Mouse (Mus musculus) adrenal gland, adult 2 months (tissue): ENCODE measurements around the gene Rab44. TPM values are rescaled to one million over a fixed set of nuclear protein-coding genes. Genes with fewer than 3 reads are reported as not detected.
A peak's percentile ranks its signal among the peaks of the same experiment; 100 is the strongest.

Source experiments
- DNase-seq: peaks from one replicate; pipeline ENCODE4 v3.0.0; 2021
- polyA plus RNA-seq: library from polyadenylated mRNA; depleted of rRNA; stranded (reverse); fragments of >200 nt; gene quantifications from 2 replicates; pipeline ENCODE4 v1.2.3, GENCODE M21; 2012
- total RNA-seq, 2 experiments: library from RNA; stranded (reverse); gene quantifications; 2 replicates each; pipeline ENCODE4 v1.2.3; 2021

Rab44 gene
- total and polyA plus RNA-seq, 3 experiments, result 0.14 to 0.62 (median 0.31) TPM

- DNase-seq, result no peak
These were observed 21.1 kb downstream of the Rab44 start for GRCm38 (mm10) chr17:29135066-29135465.

DNA sequence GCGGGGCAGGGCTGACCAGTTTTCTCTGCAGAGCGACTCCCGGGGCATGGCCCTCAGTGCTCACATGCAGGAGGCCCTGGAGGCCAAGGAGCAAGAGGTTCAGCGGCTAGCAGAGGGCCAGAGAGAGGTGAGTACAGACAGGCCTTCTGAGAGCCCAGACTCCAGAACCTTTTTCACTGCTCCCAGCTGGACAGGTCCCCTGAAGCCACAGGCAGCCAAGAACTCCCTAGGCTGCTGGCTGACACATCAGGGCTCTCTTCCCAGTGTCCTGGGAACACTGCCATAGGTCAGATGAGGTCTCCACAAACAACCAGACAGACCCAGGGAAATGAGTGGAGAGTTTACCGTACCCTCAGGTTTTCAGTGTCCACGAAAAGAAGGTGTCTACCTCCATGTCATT is 22.3 kb downstream of the Rab44 start:
- DNase-seq, result peak; percentile 86

DNA sequence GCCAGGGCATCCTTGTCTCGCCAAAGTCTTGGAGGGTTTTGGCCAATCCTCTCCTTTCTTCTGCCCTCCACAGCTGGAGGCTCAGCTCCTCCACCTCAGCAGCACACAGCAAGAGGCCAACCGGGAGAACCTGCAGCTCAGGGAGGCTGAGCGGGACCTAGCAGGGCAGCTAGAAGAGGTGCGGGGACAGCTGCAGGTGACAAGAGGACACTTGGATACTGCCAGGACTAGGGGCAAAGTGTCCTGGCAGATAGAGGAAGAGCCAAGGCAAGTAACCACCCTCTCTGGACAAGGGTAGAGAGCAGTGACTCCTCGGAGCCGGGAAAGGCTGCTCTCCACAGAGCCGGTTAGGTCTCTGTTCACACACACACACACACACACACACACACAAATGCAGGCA is 24.0 kb downstream of the Rab44 start:
- no peak for DNase-seq

- no peak for DNase-seq
These were observed 27.6 kb downstream of the Rab44 start for GRCm38 (mm10) chr17:29141577-29141976.

- DNase-seq, result no peak
These were observed 29.3 kb downstream of the Rab44 start for GRCm38 (mm10) chr17:29143266-29143665.

DNA sequence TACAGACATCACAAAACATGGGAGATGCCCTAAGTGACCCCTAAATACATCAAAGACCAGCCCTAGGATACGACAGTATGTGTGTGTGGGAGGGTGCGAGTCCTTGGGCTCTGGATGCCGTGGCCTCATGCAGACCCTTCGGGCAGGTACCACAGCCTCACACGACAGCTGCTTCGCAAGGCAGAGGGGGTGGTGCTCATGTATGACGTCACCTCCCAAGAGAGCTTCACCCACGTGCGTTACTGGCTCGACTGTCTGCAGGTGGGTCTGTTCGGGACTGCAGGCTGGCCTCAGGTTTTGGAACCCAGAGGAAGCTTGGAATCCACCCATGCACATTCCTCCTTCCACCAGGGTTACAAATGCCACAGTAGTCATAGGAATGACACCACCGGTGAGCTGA is 31.2 kb downstream of the Rab44 start:
- DNase-seq, result no peak

DNA sequence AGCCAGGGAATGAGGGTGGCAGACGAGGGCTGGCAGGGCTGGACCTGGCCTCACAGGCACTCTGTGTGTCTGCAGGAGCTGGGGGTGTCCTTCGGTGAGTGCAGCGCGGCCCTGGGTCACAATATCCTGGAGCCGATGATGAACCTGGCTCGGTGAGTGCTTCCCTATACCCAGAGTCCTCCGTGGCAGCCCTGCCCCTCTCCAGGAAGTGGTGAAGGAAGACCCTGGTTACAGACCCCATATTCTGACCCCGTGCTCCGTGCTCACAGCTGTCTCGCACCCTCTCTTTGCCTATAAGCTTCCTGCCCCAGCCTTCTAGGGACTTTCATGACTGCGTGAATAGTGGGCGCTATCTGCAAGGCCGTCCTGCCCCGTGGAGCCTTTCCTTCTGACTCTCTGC is 33.3 kb downstream of the Rab44 start:
- DNase-seq, result no peak

GRCm38 (mm10) chr17:29147773-29148172 is 33.8 kb downstream of the Rab44 start:
- no peak for DNase-seq

DNA sequence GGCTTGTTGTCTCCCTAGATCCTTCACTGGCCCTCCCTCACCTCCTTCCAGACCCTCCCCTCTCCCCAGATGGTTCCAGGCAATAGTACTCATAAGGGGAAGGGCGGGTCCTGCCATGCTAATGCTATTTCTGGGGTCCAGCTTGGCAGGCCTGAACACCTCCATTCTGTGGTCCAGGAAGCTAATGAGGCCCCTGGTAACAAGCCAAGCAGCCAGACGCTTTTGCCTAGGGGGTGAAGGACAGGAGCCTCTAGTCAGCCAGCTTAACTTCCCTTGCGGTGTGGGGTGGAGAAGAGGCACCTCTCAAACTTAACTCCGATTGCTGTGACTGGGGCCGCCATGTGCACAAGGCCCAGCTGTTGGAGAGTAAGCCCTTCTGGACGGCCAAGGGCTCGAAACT is 35.8 kb downstream of the Rab44 start:
- DNase-seq, result no peak

DNA sequence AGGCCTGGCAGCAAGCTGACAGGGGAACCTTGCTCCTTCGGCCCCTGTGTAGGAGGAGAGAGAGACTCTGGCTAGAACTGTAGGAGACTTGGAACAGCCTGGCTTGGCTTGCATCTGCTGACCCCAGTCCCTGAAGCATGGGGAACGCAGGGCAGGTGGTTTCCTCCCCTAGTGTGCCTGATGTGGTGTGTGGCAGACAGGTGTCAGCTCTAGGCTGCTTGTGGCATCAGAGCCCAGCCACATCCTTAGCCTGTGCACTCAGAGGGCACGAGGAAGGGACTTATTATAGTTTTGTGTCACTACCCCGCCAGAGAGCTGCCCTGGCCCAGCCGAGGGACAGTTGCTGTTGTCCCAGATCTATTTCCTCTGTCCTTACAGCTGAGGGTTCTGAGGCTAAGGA is 38.6 kb downstream of the Rab44 start:
- no peak for DNase-seq

GRCm38 (mm10) chr17:29154247-29154646 is 40.3 kb downstream of the Rab44 start:
- DNase-seq, result no peak

- DNase-seq, result no peak
These were observed 41.6 kb downstream of the Rab44 start for GRCm38 (mm10) chr17:29155355-29156135.

DNA sequence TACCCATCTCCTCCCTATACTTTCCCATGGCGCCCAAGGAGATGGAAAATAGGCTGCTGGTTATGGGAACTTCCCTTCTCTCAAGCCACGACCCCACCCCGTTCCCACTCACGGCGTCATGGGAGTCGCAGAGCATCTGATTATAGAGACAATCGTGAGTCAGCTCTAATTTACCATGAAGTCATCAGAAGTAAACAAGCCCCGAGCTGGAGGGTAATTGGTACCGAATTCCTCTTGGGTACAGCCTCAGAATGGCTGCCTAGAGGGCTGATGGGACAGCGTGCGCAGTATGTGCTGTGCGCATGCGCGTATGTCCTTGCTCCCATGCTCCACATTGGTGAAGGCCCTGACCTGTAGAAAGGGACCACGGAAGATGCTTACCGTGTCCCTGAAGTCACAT is 42.5 kb downstream of the Rab44 start:
- DNase-seq, result no peak

DNA sequence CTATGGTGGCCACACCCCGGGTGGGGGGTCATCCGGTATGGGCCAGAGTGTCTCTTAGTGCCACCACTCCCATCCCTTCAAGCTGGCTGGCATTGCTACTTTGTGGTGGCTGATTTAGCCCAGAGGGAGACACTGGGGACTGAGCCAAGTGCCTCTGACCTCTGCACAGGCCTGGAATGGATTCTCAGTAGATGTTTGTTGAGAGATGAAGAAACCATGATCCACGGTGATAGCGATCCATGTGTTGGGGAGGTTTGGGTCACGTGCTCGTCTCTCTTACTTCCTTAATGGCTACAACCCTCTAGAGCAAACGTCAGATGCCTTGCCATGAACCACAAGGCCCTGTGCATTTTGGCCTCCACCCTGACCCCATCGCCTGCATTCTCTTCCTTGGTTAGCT is 42.9 kb downstream of the Rab44 start:
- DNase-seq, result peak; percentile 49

DNA sequence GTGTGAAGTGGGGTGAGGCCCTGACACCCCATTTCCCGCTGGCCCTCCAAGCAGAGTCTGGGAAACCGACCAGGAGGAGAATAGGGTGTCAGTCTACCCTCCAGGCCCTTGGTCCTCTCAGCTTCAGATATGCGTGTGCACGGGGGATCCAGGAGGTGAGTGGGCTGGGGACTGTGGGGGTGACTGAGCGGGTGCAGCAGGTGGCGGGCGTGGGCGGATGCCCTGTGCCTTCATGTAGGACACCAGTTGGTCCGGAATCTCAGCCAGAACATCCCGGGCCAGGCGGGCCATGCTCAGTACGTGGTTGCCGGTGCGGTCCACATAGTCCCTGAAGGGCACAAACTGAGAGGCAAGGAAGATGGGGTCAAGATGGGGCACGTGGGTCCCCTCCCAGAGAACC is 45.0 kb downstream of the Rab44 start:
- no peak for DNase-seq

GRCm38 (mm10) chr17:29159320-29159719 is 45.4 kb downstream of the Rab44 start:
- DNase-seq, result no peak

- DNase-seq, result no peak
These were observed 46.0 kb downstream of the Rab44 start for GRCm38 (mm10) chr17:29159743-29160455.

GRCm38 (mm10) chr17:29162334-29162733 is 48.4 kb downstream of the Rab44 start:
- no peak for DNase-seq

DNA sequence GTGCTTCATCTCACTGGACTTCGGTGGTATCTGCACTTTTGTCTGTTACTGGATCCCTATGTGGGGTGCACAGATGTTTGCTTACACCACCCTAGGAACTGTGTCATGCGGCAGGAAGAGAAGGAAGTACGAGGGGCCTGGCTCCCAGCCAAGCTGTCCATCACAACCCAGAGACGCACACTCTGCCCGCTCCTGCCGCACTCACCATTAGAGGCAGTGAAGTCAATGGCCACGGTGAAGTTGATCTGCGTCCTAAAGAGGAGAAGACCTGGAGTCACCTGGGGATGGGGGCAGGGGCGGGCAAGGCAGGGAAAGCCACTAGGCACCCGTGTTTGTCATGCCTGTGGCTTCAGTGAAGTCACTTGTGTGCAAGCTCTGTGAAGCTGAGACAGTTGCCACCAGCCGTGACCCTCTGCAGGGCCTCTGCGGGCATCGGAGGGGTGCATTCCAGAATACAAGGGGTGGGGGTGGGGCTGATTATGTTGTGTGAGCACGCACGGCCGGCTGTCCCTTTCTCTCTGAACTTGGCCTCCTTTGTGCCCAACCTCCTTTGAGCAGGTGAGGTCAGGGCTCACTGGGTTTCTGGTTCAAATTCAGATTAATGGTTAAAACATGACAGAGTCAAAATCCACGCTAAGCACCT is 50.6 kb downstream of the Rab44 start:
- no peak for DNase-seq

DNA sequence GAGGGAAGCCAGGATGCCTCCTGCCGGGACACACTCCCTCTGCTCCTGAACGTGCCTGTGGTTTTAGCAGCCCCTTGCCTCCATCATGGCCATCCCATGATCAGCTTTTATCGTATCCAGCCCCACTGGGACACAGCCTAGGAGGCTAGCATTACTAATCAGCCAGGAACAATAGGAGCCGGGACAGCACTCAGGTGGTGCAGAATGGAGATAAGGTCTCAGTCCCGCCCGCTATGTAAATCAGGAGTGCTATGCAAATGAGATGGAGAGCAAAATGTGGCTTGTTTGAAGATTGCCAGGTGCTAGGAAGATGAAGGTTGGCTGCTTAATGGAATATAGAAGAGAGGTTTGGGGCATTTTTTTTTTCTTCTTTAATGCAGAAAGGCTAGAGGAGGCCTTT is 51.5 kb downstream of the Rab44 start:
- no peak for DNase-seq

GRCm38 (mm10) chr17:29165967-29166578 is 52.1 kb downstream of the Rab44 start:
- DNase-seq, result no peak

GRCm38 (mm10) chr17:29167371-29167770 is 53.4 kb downstream of the Rab44 start:
- no peak for DNase-seq

DNA sequence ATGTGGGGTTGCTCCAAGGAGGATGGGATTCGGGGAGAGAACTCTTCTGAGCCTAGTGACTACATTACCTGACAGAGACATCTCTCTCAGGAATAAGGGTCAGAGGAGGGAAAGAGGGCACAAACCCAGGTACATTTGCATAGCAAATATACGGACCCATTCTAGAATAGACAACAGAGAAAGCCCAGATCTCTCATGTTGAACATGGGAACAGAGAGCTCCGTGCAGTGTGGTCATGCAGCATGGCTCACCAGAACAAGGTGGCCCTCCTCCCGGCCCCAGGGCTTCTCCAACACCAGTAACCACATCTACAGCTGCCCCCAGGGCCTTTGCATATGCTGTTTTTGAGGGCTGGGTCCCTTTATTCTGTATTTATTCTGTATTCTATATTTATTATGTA is 54.5 kb downstream of the Rab44 start:
- DNase-seq, result no peak
